Mouse (Mus musculus): ENCODE measurements around the gene Exoc3l4. TPM values are rescaled to one million over a fixed set of nuclear protein-coding genes. Genes with fewer than 3 reads are reported as not detected.

Gene Exoc3l4
- polyA plus RNA-seq, 1 experiment from 2014 or later = 3.3 TPM

DNA sequence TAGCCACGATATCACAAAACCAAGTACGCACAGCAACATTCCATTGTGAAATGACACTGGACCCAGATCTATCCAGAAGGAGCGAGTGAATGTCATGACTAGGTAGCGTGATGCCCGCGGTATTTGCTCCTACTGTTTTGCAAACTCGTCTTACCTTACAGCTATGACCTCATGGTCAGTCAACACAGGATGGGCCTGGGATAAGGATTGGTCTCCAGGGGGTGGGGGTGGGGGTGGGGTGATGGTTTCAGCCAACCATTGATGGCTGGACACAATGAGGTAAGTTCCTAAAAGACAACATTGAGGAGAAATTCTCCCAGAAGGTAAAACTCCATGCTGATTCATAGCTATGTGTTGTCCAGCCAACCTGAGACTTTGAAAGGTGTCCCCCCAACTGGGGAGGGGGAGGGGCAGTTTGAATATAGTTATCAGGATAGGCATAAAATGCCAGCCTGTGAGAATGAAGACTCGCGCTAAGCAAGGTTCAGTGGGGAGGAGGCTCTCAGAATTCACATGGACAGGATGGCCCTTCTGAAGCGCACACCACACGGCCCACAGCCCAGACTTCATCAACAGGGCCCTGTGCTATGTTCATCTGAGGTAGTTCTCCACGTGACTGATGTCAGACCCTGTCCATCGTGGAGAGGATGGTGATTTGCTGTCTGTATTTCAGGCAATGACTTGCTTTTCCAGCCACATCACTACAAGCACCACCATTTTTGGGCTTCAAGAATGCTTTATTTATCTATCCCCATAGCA is 30.8 kb upstream of the Exoc3l4 start:
- H3K9me3 ChIP-seq = no peaks in the 10 kb centered on the region
- no peaks in the 10 kb centered on the region for H3K36me3 ChIP-seq
- H3K4me3 ChIP-seq = no peak overlapping the region
- WGBS = 88% methylated on average over 13 of the region's 13 CpGs
- no peak overlapping the region for H3K27ac ChIP-seq
- no peak for ATAC-seq (ENCODE audit: low FRiP score, low read depth)
- no peak overlapping the region for H3K4me2 ChIP-seq (replicated peaks)
- H3K4me1 ChIP-seq = no peaks in the 10 kb centered on the region
- no peak overlapping the region for H3K9ac ChIP-seq
- H3K27me3 ChIP-seq (replicated peaks) = no peaks in the 10 kb centered on the region

GRCm38 (mm10) chr12:111386642-111387120 is 30.1 kb upstream of the Exoc3l4 start:
- H3K36me3 ChIP-seq = no peaks in the 10 kb centered on the region
- no peak overlapping the region for H3K27ac ChIP-seq
- no peaks in the 10 kb centered on the region for H3K4me1 ChIP-seq
- ATAC-seq (ENCODE audit: low FRiP score, low read depth) = no peak
- H3K9ac ChIP-seq = no peak overlapping the region
- no peaks in the 10 kb centered on the region for H3K27me3 ChIP-seq (replicated peaks)
- no peak overlapping the region for H3K4me3 ChIP-seq
- no peaks in the 10 kb centered on the region for H3K9me3 ChIP-seq
- WGBS = 69% methylated on average over 8 of the region's 8 CpGs
- H3K4me2 ChIP-seq (replicated peaks) = no peak overlapping the region

- H3K4me2 ChIP-seq (replicated peaks) = no peak overlapping the region
- H3K27me3 ChIP-seq (replicated peaks) = no peaks in the 10 kb centered on the region
- no peaks in the 10 kb centered on the region for H3K4me1 ChIP-seq
- H3K4me3 ChIP-seq = no peak overlapping the region
- H3K9ac ChIP-seq = no peak overlapping the region
- no peak for ATAC-seq (ENCODE audit: low FRiP score, low read depth)
- no peak overlapping the region for H3K27ac ChIP-seq
- no peaks in the 10 kb centered on the region for H3K36me3 ChIP-seq
- H3K9me3 ChIP-seq = no peaks in the 10 kb centered on the region
- WGBS = 94% methylated on average over 4 of the region's 4 CpGs
Observed at GRCm38 (mm10) chr12:111387146-111387545, 29.7 kb upstream of the Exoc3l4 start.

DNA sequence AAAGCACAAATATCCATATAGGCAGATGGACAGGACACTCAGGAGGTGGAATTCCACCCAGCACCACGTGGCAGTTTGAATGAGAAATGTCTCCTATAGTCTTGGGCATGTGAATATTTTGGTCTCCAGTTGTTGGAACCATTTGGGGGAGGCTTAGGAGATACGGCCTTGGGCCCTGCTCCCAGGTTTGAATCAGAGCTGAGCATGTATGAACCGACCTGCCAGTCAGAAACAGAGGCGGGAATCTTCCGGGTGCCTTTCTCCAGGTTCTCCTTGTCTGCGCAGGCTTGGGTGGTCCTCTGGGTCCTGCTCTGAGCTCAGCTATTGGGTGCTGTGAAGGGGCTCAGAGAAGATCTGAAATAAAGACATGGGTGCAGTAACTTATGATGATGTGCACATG is 22.8 kb upstream of the Exoc3l4 start:
- no peak for ATAC-seq (ENCODE audit: low FRiP score, low read depth)
- H3K36me3 ChIP-seq = no peaks in the 10 kb centered on the region
- H3K9ac ChIP-seq = no peak overlapping the region
- no peak overlapping the region for H3K27ac ChIP-seq
- WGBS = 83% methylated on average over 6 of the region's 6 CpGs
- no peaks in the 10 kb centered on the region for H3K9me3 ChIP-seq
- no peaks in the 10 kb centered on the region for H3K4me1 ChIP-seq
- H3K4me3 ChIP-seq = no peak overlapping the region
- peaks cover 13% of the 10 kb centered on the region; the same call in 1 of the 2 replicates for H3K27me3 ChIP-seq (replicated peaks)
- no peak overlapping the region for H3K4me2 ChIP-seq (replicated peaks)

GRCm38 (mm10) chr12:111396997-111397396 is 19.8 kb upstream of the Exoc3l4 start:
- Histone ChIP-seq H3K27me3 (replicated peaks) (peaks cover 15% of the 10 kb centered on the region), H3K27ac (no peak overlapping the region), H3K4me1 (no peaks in the 10 kb centered on the region), H3K4me2 (replicated peaks) (no peak overlapping the region), H3K36me3 (no peaks in the 10 kb centered on the region), H3K4me3 (no peak overlapping the region), H3K9ac (no peak overlapping the region), H3K9me3 (no peaks in the 10 kb centered on the region)
- no peak for ATAC-seq (ENCODE audit: low FRiP score, low read depth)
- 72% methylated on average over 5 of the region's 5 CpGs for WGBS

DNA sequence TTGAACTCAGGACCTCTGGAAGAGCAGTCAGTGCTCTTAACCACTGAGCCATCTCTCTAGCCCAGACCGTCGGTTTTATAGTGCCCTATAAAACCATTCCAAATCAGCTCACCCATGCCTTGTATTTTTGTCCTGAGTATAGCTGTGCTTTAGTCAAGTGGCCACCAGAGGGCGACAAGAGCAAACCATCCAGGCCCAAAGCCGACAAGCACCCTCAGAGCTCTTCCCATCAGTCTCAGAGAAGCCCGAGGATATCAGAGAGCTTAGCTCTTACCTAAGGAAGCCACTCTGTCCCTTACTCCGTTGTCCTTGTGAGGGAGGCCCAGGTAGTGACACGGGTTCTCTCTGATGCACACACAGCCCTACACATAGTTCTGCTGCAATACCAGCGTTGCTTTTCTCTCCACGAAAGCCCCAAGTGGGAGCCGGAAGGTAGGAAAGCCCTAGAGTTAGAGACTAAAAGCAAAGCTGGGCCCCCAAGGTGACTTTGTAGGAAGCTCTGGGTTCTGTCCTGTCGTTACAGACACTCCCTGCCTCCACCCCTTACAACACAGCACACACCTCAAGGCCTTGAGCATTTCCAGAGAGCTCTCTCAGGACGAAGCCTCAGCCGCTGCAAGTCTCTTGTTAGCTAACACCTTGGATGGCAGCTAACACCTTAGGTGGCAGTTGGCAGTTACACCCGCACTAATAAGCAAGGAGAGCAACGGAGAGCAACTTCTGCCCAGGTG is 15.2 kb upstream of the Exoc3l4 start:
- 0 out of 2 replicates have a peak, but pooled peaks have one; percentile 25 for ATAC-seq (ENCODE audit: low FRiP score, low read depth)
- H3K4me2 ChIP-seq (replicated peaks) = no peak overlapping the region
- no peak overlapping the region for H3K9ac ChIP-seq

GRCm38 (mm10) chr12:111404880-111405279 is 11.9 kb upstream of the Exoc3l4 start:
- H3K27ac ChIP-seq = no peak overlapping the region
- H3K27me3 ChIP-seq (replicated peaks) = peaks cover 46% of the 10 kb centered on the region

More for the DNA sequence above, 15.2 kb upstream of the Exoc3l4 start:
- no peaks in the 10 kb centered on the region for H3K9me3 ChIP-seq
- peaks cover 1% of the 10 kb centered on the region; the same call in 1 of the 2 replicates for H3K4me1 ChIP-seq
- no peak overlapping the region for H3K4me3 ChIP-seq
- H3K27ac ChIP-seq = no peak overlapping the region
- 20% methylated on average over 15 of the region's 15 CpGs for WGBS
- no peaks in the 10 kb centered on the region for H3K36me3 ChIP-seq
- peaks cover 26% of the 10 kb centered on the region for H3K27me3 ChIP-seq (replicated peaks)

GRCm38 (mm10) chr12:111406622-111407021 is 10.2 kb upstream of the Exoc3l4 start, which contains the start of gene Lbhd2:
Gene Lbhd2 (plus strand): TSS chr12:111406809.
- under 1% methylated on average over 24 of the region's 24 CpGs for WGBS
- H3K9ac ChIP-seq = no peak within 1 kb of the TSS

More at GRCm38 (mm10) chr12:111404880-111405279, 11.9 kb upstream of the Exoc3l4 start:
- H3K4me1 ChIP-seq = peaks cover 9% of the 10 kb centered on the region; the same call in 1 of the 2 replicates
- no peak overlapping the region for H3K9ac ChIP-seq
- H3K36me3 ChIP-seq = no peaks in the 10 kb centered on the region
- WGBS = 51% methylated on average over 10 of the region's 10 CpGs
- no peaks in the 10 kb centered on the region for H3K9me3 ChIP-seq
- no peak overlapping the region for H3K4me2 ChIP-seq (replicated peaks)
- H3K4me3 ChIP-seq = no peak overlapping the region
- no peak for ATAC-seq (ENCODE audit: low FRiP score, low read depth)

DNA sequence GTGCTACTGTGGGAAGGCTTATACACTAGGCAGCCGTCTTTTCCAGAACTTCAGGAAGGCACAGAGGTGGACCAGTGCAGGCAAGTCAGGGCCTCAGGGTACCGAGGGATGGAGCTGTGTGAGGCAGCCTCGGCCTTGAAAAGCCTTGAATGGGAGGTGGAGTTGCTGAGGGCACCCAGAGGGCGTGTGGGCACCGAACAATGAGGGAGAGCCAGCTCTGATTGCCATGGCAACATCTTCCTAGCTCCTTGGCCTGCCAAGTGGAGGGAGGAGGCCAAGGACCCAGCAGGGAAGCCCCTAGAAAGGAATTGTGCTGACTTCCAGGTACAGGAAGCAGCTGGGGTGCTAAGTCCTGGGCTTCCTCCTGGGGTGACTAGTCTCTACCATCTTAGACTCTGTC is 7.2 kb upstream of the Exoc3l4 start:
- Histone ChIP-seq H3K9ac (no peak overlapping the region), H3K4me2 (replicated peaks) (no peak overlapping the region), H3K27me3 (replicated peaks) (peaks cover 41% of the 10 kb centered on the region), H3K4me3 (no peak overlapping the region), H3K36me3 (no peaks in the 10 kb centered on the region), H3K27ac (no peak overlapping the region), H3K9me3 (no peaks in the 10 kb centered on the region), H3K4me1 (peaks cover 21% of the 10 kb centered on the region)
- ATAC-seq (ENCODE audit: low FRiP score, low read depth) = no peak
- WGBS = 15% methylated on average over 5 of the region's 5 CpGs

More at GRCm38 (mm10) chr12:111406622-111407021, 10.2 kb upstream of the Exoc3l4 start, which contains the start of gene Lbhd2:
- Histone ChIP-seq H3K36me3 (no peaks in the 10 kb centered on the region), H3K4me2 (replicated peaks) (peak within 1 kb of the TSS; percentile 42), H3K27me3 (replicated peaks) (peaks cover 49% of the 10 kb centered on the region), H3K9me3 (no peaks in the 10 kb centered on the region), H3K27ac (no peak within 1 kb of the TSS), H3K4me3 (no peak within 1 kb of the TSS), H3K4me1 (peaks cover 9% of the 10 kb centered on the region; the same call in 1 of the 2 replicates)
- ATAC-seq (ENCODE audit: low FRiP score, low read depth) = no peak

DNA sequence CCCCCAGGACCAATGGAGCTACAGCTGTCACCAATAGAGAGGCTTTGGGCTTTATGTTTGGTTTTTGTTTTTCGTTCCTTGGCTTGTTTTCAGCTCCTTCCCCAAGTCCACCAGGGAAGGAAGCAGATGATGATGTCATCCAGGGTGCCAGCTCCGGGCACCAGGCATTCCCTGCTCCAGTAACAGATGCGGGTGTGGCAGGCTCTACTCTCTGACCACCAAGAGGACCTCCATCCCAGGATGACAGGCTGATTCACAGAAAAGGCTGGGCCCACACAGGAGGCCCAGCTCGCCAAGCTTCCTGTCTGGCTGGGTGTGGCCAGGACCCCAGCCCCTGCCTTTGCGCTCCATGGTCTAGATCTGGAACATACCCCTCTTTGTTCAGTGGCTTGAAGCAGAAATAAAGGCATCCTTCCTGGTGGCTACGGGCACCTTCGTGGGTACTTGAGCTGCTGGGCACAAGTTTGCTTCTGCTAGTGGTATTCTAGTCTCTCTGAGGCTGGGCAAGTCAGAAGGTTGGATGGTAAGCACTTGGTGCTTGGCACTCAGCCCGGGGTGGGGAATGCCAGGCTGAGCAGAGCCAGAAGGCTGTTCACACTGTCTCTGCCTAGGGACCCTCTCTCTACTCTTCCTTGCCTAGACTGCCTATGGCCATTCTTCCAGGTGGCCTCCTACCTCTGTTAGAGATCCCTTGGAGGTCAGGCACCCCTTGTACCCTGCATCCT is 5.0 kb upstream of the Exoc3l4 start:
- Histone ChIP-seq H3K27me3 (replicated peaks) (peaks cover 31% of the 10 kb centered on the region), H3K9me3 (no peaks in the 10 kb centered on the region), H3K36me3 (no peaks in the 10 kb centered on the region), H3K4me1 (peaks cover 22% of the 10 kb centered on the region), H3K27ac (no peak overlapping the region), H3K4me2 (replicated peaks) (no peak overlapping the region), H3K4me3 (no peak overlapping the region), H3K9ac (no peak overlapping the region)
- no peak for ATAC-seq (ENCODE audit: low FRiP score, low read depth)
- 77% methylated on average over 8 of the region's 8 CpGs for WGBS

- no peak overlapping the region for H3K27ac ChIP-seq
- H3K4me1 ChIP-seq = peaks cover 27% of the 10 kb centered on the region
- WGBS = 19% methylated on average over 12 of the region's 12 CpGs
- no peak; the same call in 1 of the 2 replicates for ATAC-seq (ENCODE audit: low FRiP score, low read depth)
- no peak overlapping the region for H3K9ac ChIP-seq
- H3K36me3 ChIP-seq = no peaks in the 10 kb centered on the region
- H3K4me3 ChIP-seq = peak overlapping the region; percentile 27
- H3K9me3 ChIP-seq = no peaks in the 10 kb centered on the region
- H3K4me2 ChIP-seq (replicated peaks) = peak overlapping the region; percentile 57
- peaks cover 30% of the 10 kb centered on the region for H3K27me3 ChIP-seq (replicated peaks)
Observed at GRCm38 (mm10) chr12:111412581-111413284, 4.1 kb upstream of the Exoc3l4 start.
